Mouse (Mus musculus): Measurements from ENCODE around the gene Rab3c. TPM values are rescaled to one million over a fixed set of nuclear protein-coding genes. Genes with fewer than 3 reads are reported as not detected.

Gene Rab3c
- polyA plus RNA-seq, 1 experiment from 2014 or later: 177 TPM

DNA sequence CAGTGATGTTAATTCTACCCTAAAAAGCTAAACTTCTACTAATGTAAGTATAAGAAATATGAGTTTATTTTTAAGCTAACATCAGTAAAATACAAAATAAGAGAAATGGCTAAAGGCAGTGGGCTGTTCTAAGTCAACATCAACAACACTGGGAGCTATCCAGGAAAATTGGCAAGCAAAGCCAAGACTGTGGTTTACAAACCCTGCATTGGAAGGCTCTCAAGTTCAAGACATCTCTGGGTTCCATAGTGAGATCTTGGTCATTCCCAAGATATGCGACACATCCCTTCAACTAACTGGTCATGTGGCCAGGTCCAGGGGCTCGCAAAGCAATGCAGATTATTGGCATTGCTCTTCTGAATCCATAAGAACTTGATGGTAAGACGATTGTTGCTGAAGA, 5.3 kb downstream of the Rab3c start:
- Histone ChIP-seq H3K4me1 (replicated peaks; ENCODE audit: control insufficient read depth, insufficient read depth, low read length) (peaks cover 5% of the 10 kb centered on the region), H3K27ac (no peak overlapping the region), H3K4me3 (replicated peaks; ENCODE audit: low read length) (no peak overlapping the region), H3K27me3 (ENCODE audit: control insufficient read depth, insufficient read depth, low read length) (no peaks in the 10 kb centered on the region), H3K9me3 (ENCODE audit: control insufficient read depth, low read length) (no peaks in the 10 kb centered on the region), H3K9ac (no peak overlapping the region), H3K36me3 (replicated peaks; ENCODE audit: control insufficient read depth, insufficient read depth) (no peaks in the 10 kb centered on the region), H3K4me2 (replicated peaks) (no peak overlapping the region)
- 90% methylated on average over 3 of the region's 3 CpGs for WGBS
- no peak for DNase-seq (ENCODE audit: low spot score)
- no peak for ATAC-seq (ENCODE audit: low FRiP score)

DNA sequence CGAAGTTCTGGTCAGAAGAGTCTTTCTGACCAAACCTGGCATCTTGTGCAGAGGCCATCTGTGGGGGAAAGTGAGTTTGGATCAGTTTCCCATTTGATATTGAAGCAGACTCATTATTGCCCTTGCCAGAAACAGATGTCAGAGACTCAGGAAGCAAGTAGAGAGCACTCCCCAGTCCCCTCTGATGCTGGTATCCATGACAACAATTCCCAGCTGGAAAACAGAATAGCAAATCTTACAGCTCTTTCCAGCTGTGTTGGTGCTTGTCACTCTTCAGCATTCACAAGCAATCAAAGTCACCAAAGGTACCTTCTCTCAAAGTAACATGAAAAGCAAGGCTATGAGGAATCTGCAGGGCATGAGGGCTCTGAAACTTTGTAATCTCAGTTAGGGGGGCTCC, 20.1 kb downstream of the Rab3c start:
- DNase-seq (ENCODE audit: low spot score) (no peak), ATAC-seq (ENCODE audit: low FRiP score) (peak; percentile 31; the same call in 1 of the 2 replicates)
- Histone ChIP-seq H3K27ac (peak overlapping the region; percentile 24; the same call in 1 of the 2 replicates), H3K4me2 (replicated peaks) (peak overlapping the region; percentile 15; the same call in 1 of the 2 replicates), H3K9me3 (ENCODE audit: control insufficient read depth, low read length) (no peaks in the 10 kb centered on the region), H3K9ac (no peak overlapping the region), H3K4me1 (replicated peaks; ENCODE audit: control insufficient read depth, insufficient read depth, low read length) (peaks cover 19% of the 10 kb centered on the region), H3K36me3 (replicated peaks; ENCODE audit: control insufficient read depth, insufficient read depth) (peaks cover 36% of the 10 kb centered on the region), H3K4me3 (replicated peaks; ENCODE audit: low read length) (no peak overlapping the region), H3K27me3 (ENCODE audit: control insufficient read depth, insufficient read depth, low read length) (no peaks in the 10 kb centered on the region)
- 62% methylated on average over 1 of the region's 1 CpGs for WGBS

DNA sequence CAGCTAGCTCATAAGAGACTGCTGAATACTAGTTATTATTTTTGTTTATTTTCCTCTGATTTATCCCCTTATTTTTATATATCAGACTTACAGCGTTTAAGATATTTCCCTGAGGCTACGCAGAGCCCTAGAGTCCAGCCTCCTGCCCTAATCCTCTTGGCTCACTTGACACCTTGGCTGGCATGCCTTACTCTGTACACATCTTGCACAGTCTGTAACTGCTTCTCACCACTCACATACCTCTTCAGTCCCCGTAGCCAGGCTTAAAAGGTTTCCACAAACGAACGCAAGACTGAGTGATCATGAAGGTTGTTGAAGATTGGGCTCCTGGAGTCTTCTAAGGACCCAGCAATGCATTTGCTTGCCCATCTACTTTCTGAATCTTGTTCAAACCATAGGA, 29.3 kb downstream of the Rab3c start:
- H3K4me1 ChIP-seq (replicated peaks; ENCODE audit: control insufficient read depth, insufficient read depth, low read length): no peaks in the 10 kb centered on the region
- ATAC-seq (ENCODE audit: low FRiP score) (no peak), DNase-seq (ENCODE audit: low spot score) (no peak)
- H3K4me2 ChIP-seq (replicated peaks): no peak overlapping the region
- no peaks in the 10 kb centered on the region for H3K9me3 ChIP-seq (ENCODE audit: control insufficient read depth, low read length)
- H3K36me3 ChIP-seq (replicated peaks; ENCODE audit: control insufficient read depth, insufficient read depth): peaks cover 17% of the 10 kb centered on the region
- no peak overlapping the region for H3K27ac ChIP-seq
- no peaks in the 10 kb centered on the region for H3K27me3 ChIP-seq (ENCODE audit: control insufficient read depth, insufficient read depth, low read length)
- 88% methylated on average over 5 of the region's 5 CpGs for WGBS
- no peak overlapping the region for H3K4me3 ChIP-seq (replicated peaks; ENCODE audit: low read length)
- no peak overlapping the region for H3K9ac ChIP-seq

DNA sequence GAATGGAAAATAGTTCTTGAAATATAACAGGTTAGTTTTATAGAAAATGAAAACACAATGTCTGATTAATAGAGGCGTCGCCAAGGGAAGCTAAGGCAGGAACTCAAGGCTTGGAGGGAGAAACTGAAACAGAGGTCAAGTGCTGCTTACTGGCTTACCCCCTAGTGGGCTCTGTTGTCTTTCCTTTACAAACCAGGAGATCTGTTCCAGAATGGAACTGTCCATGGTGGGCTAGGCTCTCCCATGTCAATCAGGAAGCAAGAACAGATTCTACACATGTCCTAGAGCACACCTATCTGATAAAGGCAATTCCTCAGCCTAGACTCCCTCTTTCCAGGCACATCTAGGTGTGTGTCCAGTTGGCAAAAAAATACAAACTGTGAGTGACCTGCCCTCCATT, 32.3 kb downstream of the Rab3c start:
- H3K4me2 ChIP-seq (replicated peaks): no peak overlapping the region
- ATAC-seq (ENCODE audit: low FRiP score): no peak
- no peak for DNase-seq (ENCODE audit: low spot score)
- no peaks in the 10 kb centered on the region for H3K4me1 ChIP-seq (replicated peaks; ENCODE audit: control insufficient read depth, insufficient read depth, low read length)
- H3K9me3 ChIP-seq (ENCODE audit: control insufficient read depth, low read length): no peaks in the 10 kb centered on the region
- no peak overlapping the region for H3K27ac ChIP-seq
- WGBS: 66% methylated on average over 2 of the region's 2 CpGs
- no peaks in the 10 kb centered on the region for H3K27me3 ChIP-seq (ENCODE audit: control insufficient read depth, insufficient read depth, low read length)
- no peak overlapping the region for H3K4me3 ChIP-seq (replicated peaks; ENCODE audit: low read length)
- peaks cover 11% of the 10 kb centered on the region for H3K36me3 ChIP-seq (replicated peaks; ENCODE audit: control insufficient read depth, insufficient read depth)
- H3K9ac ChIP-seq: no peak overlapping the region

DNA sequence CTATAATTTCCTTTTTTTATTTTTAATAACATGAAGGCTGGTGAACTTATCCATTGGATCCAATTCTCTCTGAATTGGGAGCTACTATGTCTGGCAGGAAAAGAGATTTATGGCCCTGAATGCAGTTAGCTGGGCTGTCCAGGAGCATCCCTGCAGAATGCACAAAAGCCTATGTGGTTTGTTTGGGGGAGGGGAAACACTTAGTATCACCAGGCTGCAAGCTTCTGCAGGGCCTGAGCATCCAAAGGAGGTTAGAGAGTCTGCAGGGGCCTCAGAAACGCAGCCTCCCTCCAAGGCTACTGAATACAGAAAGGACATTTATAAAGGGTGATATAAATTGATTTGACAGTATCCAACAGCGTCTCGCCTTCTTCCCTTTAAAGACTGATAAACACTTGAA, 41.8 kb downstream of the Rab3c start:
- Histone ChIP-seq H3K36me3 (replicated peaks; ENCODE audit: control insufficient read depth, insufficient read depth) (peaks cover 8% of the 10 kb centered on the region; the same call in 1 of the 2 replicates), H3K9ac (peak overlapping the region; percentile 17; the same call in 1 of the 2 replicates), H3K9me3 (ENCODE audit: control insufficient read depth, low read length) (no peaks in the 10 kb centered on the region), H3K27me3 (ENCODE audit: control insufficient read depth, insufficient read depth, low read length) (no peaks in the 10 kb centered on the region), H3K27ac (peak overlapping the region; percentile 73), H3K4me1 (replicated peaks; ENCODE audit: control insufficient read depth, insufficient read depth, low read length) (peaks cover 30% of the 10 kb centered on the region), H3K4me3 (replicated peaks; ENCODE audit: low read length) (no peak overlapping the region), H3K4me2 (replicated peaks) (no peak overlapping the region)
- DNase-seq (ENCODE audit: low spot score): no peak
- peak; percentile 44; the same call in 1 of the 2 replicates for ATAC-seq (ENCODE audit: low FRiP score)
- 29% methylated on average over 3 of the region's 3 CpGs for WGBS

DNA sequence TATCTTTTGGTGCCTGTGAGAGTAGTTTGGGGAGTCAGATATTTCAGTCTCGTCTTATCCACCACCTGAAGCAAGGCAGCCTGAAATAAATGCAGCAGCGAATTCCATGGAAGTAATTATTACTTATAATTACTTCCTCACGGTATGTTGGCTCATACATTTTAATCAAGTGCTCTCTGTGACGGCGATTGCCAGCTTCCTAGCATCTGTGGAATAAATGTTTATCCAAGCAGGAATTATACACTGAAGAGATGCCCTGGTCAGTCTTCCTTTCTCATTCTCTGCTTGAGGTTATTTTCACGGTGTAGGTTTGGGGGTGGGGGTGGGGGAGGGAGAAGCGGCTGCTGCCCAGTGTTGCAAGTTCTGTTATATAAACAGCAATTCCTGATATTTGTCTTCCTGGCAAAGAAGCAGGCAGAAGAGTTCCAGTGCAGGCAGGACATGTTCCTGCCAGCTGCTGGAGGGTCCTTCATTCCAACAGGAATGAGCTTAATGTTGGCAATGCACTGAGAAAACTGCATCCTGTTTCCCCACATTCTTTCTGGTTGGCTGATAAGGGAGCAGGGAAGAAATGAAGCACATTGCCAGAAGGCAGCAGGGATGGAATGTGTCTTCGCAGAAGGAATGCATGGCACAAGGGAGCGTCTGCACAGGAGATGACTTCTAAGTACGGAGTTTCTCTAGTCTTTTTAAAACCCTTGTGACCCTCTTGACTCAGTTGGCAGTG, 43.4 kb downstream of the Rab3c start:
- H3K9me3 ChIP-seq (ENCODE audit: control insufficient read depth, low read length): no peaks in the 10 kb centered on the region
- peak overlapping the region; percentile 73 for H3K27ac ChIP-seq
- peak; percentile 49; the same call in 1 of the 2 replicates for ATAC-seq (ENCODE audit: low FRiP score)
- H3K4me1 ChIP-seq (replicated peaks; ENCODE audit: control insufficient read depth, insufficient read depth, low read length): peaks cover 30% of the 10 kb centered on the region
- no peak overlapping the region for H3K9ac ChIP-seq
- 0 out of 2 replicates have a peak, but pooled peaks cover 3% of the 10 kb centered on the region for H3K36me3 ChIP-seq (replicated peaks; ENCODE audit: control insufficient read depth, insufficient read depth)
- 14% methylated on average over 10 of the region's 10 CpGs for WGBS
- peak overlapping the region; percentile 21 for H3K4me2 ChIP-seq (replicated peaks)
- no peaks in the 10 kb centered on the region for H3K27me3 ChIP-seq (ENCODE audit: control insufficient read depth, insufficient read depth, low read length)
- no peak overlapping the region for H3K4me3 ChIP-seq (replicated peaks; ENCODE audit: low read length)
- no peak for DNase-seq (ENCODE audit: low spot score)

DNA sequence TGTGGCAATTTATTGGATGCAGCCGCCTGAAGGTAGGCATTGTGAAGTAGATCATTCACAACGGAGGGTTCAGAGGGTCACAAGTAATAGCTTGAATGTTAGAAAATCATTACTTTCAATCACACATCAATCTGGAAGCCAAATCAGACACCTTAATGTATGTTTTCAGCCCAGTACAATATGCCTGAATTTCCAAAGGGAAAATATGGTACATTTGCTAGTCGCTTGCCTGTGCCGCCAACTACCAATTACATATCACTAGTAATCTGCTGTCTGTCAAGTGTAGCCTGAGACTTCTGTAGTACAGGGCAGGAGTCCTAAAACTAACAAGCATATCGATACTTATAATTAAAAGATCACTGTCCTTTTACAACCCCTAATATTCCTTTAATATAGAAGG, 47.4 kb downstream of the Rab3c start:
- Histone ChIP-seq H3K27me3 (ENCODE audit: control insufficient read depth, insufficient read depth, low read length) (no peaks in the 10 kb centered on the region), H3K4me3 (replicated peaks; ENCODE audit: low read length) (no peak overlapping the region), H3K4me1 (replicated peaks; ENCODE audit: control insufficient read depth, insufficient read depth, low read length) (peaks cover 29% of the 10 kb centered on the region), H3K4me2 (replicated peaks) (no peak overlapping the region), H3K9me3 (ENCODE audit: control insufficient read depth, low read length) (no peaks in the 10 kb centered on the region), H3K9ac (no peak overlapping the region), H3K27ac (no peak overlapping the region), H3K36me3 (replicated peaks; ENCODE audit: control insufficient read depth, insufficient read depth) (0 out of 2 replicates have a peak, but pooled peaks cover 3% of the 10 kb centered on the region)
- ATAC-seq (ENCODE audit: low FRiP score) (no peak), DNase-seq (ENCODE audit: low spot score) (no peak)
- 56% methylated on average over 5 of the region's 5 CpGs for WGBS

DNA sequence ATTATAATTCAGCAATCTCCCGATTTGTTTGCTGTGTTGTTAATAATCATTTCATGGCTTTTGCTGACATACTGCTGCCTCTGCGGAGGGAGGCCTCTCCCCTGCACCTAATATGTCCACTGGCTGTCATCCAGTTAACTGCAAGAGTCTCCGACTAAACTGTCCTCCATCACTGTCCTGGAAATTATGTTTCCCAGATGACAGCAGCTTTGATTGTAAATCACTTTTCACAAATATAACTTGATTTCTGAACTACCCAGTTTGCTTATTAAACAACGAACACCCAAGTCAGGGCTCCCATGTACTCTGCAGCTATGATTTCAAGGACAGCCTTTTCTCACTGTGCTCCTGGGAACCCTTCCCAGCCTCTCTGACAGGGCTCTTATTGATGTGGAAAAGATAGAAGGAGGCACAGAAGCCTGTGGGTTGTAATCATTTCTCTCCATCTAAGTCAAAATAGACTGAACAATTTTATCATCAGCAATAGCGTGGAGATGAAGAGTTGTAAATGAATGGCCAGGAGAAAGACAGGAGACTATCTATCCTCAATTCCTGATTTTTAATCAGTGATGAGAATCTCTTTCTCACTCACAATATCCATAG, 49.6 kb downstream of the Rab3c start:
- ATAC-seq (ENCODE audit: low FRiP score): no peak
- Histone ChIP-seq H3K27ac (0 out of 2 replicates have a peak overlapping the region, but pooled peaks have one; percentile 26), H3K27me3 (ENCODE audit: control insufficient read depth, insufficient read depth, low read length) (no peaks in the 10 kb centered on the region), H3K9me3 (ENCODE audit: control insufficient read depth, low read length) (no peaks in the 10 kb centered on the region), H3K4me3 (replicated peaks; ENCODE audit: low read length) (no peak overlapping the region), H3K9ac (no peak overlapping the region), H3K4me1 (replicated peaks; ENCODE audit: control insufficient read depth, insufficient read depth, low read length) (peaks cover 14% of the 10 kb centered on the region), H3K4me2 (replicated peaks) (no peak overlapping the region), H3K36me3 (replicated peaks; ENCODE audit: control insufficient read depth, insufficient read depth) (0 out of 2 replicates have a peak, but pooled peaks cover 3% of the 10 kb centered on the region)
- DNase-seq (ENCODE audit: low spot score): no peak
- WGBS: 54% methylated on average over 5 of the region's 5 CpGs

DNA sequence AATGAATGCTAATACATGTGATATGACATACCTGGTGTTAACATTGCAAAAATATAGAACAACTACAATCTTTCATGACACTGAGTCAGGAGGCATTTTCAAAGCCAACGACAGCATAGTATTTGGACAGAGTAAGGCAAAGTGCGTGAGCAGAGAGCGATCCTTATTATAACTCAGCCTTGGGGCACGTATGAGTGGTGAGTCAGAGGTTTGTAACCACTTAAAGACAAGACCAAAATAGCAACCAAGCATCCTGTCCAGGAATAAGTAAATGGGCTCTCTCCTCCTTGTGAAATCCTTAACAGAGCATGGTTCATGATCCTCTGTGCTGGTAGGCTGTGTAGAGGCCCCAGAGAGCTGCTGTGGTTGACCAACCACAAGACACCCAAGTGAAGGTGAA, 50.8 kb downstream of the Rab3c start:
- Histone ChIP-seq H3K4me1 (replicated peaks; ENCODE audit: control insufficient read depth, insufficient read depth, low read length) (peaks cover 21% of the 10 kb centered on the region), H3K9ac (no peak overlapping the region), H3K9me3 (ENCODE audit: control insufficient read depth, low read length) (no peaks in the 10 kb centered on the region), H3K27me3 (ENCODE audit: control insufficient read depth, insufficient read depth, low read length) (no peaks in the 10 kb centered on the region), H3K36me3 (replicated peaks; ENCODE audit: control insufficient read depth, insufficient read depth) (0 out of 2 replicates have a peak, but pooled peaks cover 3% of the 10 kb centered on the region), H3K27ac (no peak overlapping the region), H3K4me2 (replicated peaks) (no peak overlapping the region), H3K4me3 (replicated peaks; ENCODE audit: low read length) (no peak overlapping the region)
- 84% methylated on average over 4 of the region's 4 CpGs for WGBS
- DNase-seq (ENCODE audit: low spot score) (no peak), ATAC-seq (ENCODE audit: low FRiP score) (no peak)
